Mouse (Mus musculus) spleen, adult 2 months (tissue): Measurements from ENCODE around the gene Wdr20. TPM values are rescaled to one million over a fixed set of nuclear protein-coding genes. Genes with fewer than 3 reads are reported as not detected.
"Not testable (repeated sequence)": the region's sequence is repeated elsewhere in the genome, so short reads cannot be mapped to it uniquely, and the experiment has no call there.

Experiments used
- DNase-seq, 2 experiments: peaks; one replicate each; pipeline versions ENCODE4 v3.0.0 to v3.0.0-alpha.2; 2012 to 2021; ENCODE audit warnings: low spot score in 2 of 2, low read depth in 1 of 2
- H3K27ac ChIP-seq: fragments of 200-500 bp; 2 replicates; pipeline ENCODE4 v1.5.1; 2012; ENCODE audit warnings: low read length, inconsistent platforms; ENCODE audit not compliant: insufficient read depth
- H3K27me3 ChIP-seq: fragments of 200-500 bp; 2 replicates; pipeline ENCODE4 v1.6.1; 2012; ENCODE audit warnings: mild to moderate bottlenecking, moderate library complexity, low read length, inconsistent platforms; ENCODE audit not compliant: control insufficient read depth, insufficient read depth
- H3K36me3 ChIP-seq: fragments of 200-500 bp; 2 replicates; pipeline ENCODE4 v1.6.1; 2012; ENCODE audit warnings: mild to moderate bottlenecking, low read length, inconsistent platforms; ENCODE audit not compliant: control insufficient read depth, insufficient read depth
- H3K4me1 ChIP-seq: fragments of 200-500 bp; 2 replicates; pipeline ENCODE4 v1.6.1; 2011; ENCODE audit warnings: inconsistent platforms; ENCODE audit not compliant: control insufficient read depth, insufficient read depth, insufficient read length
- H3K4me3 ChIP-seq: fragments of 200-500 bp; 2 replicates; pipeline ENCODE4 v1.5.1; 2011; ENCODE audit warnings: mild to moderate bottlenecking, inconsistent platforms; ENCODE audit not compliant: insufficient read depth, insufficient read length; ENCODE audit errors: extremely low read depth
- CTCF ChIP-seq: fragments of 200-500 bp; IDR thresholded peaks from 2 replicates; pipeline ENCODE4 v1.5.1; 2011; ENCODE audit warnings: mild to moderate bottlenecking, inconsistent platforms; ENCODE audit not compliant: insufficient read depth, insufficient read length, insufficient replicate concordance; ENCODE audit errors: extremely low read depth
- POLR2A ChIP-seq: fragments of 200-500 bp; IDR thresholded peaks from 2 replicates; pipeline ENCODE4 v1.6.1; 2011; ENCODE audit warnings: low read depth, low read length, inconsistent platforms
- WGBS: fragments of 180-500 bp; shearing (Covaris S2); methylation state at CpG from one replicate; pipeline ENCODE4 v1.1.7; 2018; 5-methylcytosine and 5-hydroxymethylcytosine counted together
- polyA plus RNA-seq: library from polyadenylated mRNA; depleted of rRNA; stranded (reverse); fragments of >200 nt; gene quantifications from 2 replicates; pipeline ENCODE4 v1.2.3, GENCODE M21; 2012

Wdr20 gene
- polyA plus RNA-seq, 1 experiment, result 11.4 TPM

DNA sequence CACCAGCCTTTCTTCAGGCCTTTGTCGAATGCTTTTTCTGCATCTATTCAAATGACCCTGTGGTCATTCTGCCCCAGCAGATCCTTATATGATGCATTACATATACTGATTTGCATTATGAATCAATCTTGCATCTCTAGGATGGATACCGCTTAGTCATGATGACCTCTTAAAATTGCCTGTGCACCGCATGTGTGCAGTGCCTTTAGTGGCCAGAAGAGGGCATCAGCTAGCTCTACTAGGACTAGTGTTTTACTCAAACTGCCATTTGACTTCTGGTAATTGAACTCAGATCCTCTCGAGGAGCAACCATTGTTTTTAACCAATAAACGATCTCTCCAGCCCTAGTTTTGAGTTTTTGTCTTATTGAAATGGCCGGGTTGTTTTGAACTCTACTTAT lies 24.0 kb upstream of the Wdr20 start:
- no peak for DNase-seq
- no peaks in the 10 kb centered on the region for H3K4me1 ChIP-seq
- TF ChIP-seq CTCF (no peak), POLR2A (no peak)
- WGBS, result 94% methylated on average over 6 of the region's 6 CpGs
- no peaks in the 10 kb centered on the region for H3K36me3 ChIP-seq
- H3K27ac ChIP-seq, result no peak overlapping the region
- H3K4me3 ChIP-seq, result no peak overlapping the region
- H3K27me3 ChIP-seq, result no peaks in the 10 kb centered on the region

DNA sequence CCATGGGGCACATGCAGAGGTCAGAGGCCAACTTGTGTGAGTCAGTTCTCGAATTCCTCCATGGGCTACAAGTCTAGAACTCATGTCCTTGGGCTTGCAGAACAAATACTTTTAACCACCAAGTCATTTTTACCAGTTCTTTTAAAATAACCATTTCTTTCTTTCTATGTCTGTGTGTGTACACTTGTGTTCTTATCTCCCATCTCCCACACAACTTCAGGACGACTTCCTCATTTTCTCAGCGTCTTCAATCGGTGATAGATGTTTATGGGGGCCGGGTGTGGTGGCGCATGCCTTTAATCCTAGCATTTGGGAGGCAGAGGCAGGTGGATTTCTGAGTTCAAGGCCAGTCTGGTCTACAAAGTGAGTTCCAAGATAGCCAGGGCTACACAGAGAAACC lies 23.5 kb upstream of the Wdr20 start:
- Histone ChIP-seq H3K4me1 (no peaks in the 10 kb centered on the region), H3K27me3 (no peaks in the 10 kb centered on the region), H3K27ac (no peak overlapping the region), H3K36me3 (no peaks in the 10 kb centered on the region), H3K4me3 (no peak overlapping the region)
- DNase-seq, result no peak
- no peak for TF ChIP-seq POLR2A
- TF ChIP-seq CTCF, result no peak
- WGBS, result 44% methylated on average over 6 of the region's 6 CpGs

DNA sequence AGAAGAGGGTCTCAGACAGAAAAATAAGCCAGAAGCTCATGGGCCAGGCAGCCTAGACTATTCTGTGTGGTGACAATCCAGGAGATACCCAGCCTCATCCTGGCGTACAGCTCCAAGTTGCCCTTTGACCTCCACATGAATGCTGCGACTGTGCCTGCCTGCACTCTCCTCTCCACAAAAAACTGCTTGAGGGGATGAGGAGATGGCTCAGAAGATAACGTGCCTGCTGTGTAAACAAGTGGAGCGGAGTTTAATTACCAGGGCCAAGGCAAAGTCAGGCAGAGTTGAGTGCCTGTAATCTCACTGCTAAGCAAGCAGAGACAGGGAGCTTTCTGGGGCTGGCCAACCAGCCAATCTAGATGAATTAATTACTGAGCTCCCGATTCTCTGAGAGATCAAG lies 21.7 kb upstream of the Wdr20 start:
- Histone ChIP-seq H3K27me3 (no peaks in the 10 kb centered on the region), H3K27ac (no peak overlapping the region), H3K4me1 (no peaks in the 10 kb centered on the region), H3K4me3 (no peak overlapping the region), H3K36me3 (no peaks in the 10 kb centered on the region)
- TF ChIP-seq CTCF, result no peak
- no peak for TF ChIP-seq POLR2A
- no peak for DNase-seq
- WGBS, result 76% methylated on average over 5 of the region's 5 CpGs

DNA sequence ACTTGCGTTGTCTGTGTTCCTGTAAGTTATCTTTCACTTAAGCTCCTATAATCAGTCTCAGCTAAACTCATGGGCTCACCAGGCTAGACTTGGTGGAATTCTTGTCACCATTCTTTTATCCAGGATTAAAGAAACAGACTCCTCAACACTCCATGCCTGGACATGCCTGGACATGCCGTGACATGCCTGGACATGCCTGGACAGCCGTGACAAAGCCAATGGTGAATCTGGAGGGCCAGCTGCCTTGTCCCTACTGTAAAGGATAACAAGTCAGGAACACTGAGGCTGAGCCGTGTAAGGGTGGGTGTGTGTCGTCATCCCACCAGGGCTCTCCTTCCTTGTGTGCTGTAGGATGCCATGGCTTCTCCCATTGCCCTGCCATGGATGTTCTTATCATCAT lies 12.7 kb upstream of the Wdr20 start:
- 95% methylated on average over 5 of the region's 5 CpGs for WGBS
- no peak overlapping the region for H3K4me3 ChIP-seq
- TF ChIP-seq POLR2A (no peak), CTCF (no peak)
- no peaks in the 10 kb centered on the region for H3K27me3 ChIP-seq
- no peaks in the 10 kb centered on the region for H3K36me3 ChIP-seq
- no peak overlapping the region for H3K27ac ChIP-seq
- no peaks in the 10 kb centered on the region for H3K4me1 ChIP-seq
- DNase-seq, result no peak

DNA sequence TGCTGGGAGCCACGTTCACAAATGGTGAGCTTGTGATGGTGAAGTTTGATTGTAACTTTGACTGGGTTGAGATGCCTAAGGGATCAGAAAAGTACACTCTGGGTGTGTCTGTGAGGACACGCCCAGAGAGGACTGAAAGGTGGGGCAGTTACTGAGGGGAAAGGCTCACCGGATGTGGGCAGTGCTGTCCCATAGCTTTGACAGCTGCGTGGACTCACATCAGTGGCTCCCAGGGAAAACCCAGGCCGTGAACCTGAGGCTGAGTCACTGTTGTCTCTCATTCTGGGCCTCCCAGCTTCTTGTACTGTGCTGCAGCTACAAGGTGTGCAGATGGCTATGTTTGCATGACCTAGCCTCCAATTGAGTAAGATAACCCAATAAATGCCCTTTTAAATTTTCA lies 12.3 kb upstream of the Wdr20 start:
- H3K36me3 ChIP-seq, result no peaks in the 10 kb centered on the region
- no peak for DNase-seq
- H3K4me3 ChIP-seq, result no peak overlapping the region
- TF ChIP-seq POLR2A (no peak), CTCF (no peak)
- no peaks in the 10 kb centered on the region for H3K4me1 ChIP-seq
- WGBS, result 70% methylated on average over 5 of the region's 5 CpGs
- H3K27me3 ChIP-seq, result no peaks in the 10 kb centered on the region
- no peak overlapping the region for H3K27ac ChIP-seq

DNA sequence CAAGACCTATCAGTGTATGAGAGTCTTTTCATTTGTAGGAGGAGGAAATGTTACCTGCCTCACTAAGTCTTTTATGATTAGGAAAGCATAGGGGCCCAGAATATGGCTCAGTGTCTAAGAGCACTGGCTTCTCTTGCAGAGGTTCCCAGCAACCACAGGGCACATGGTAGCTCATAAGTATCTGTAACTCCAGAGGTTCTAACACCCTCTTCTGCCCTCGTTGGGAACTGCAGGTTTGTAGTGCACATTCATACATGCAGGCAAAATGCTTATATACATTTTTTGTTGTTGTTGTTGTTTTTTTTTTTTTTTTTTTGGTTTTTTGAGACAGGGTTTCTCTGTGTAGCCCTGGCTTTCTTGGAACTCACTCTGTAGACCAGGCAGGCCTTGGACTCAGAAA lies 11.3 kb upstream of the Wdr20 start:
- Histone ChIP-seq H3K36me3 (no peaks in the 10 kb centered on the region), H3K4me3 (no peak overlapping the region), H3K27me3 (no peaks in the 10 kb centered on the region), H3K4me1 (no peaks in the 10 kb centered on the region), H3K27ac (no peak overlapping the region)
- DNase-seq, result no peak
- WGBS, result 69% methylated on average over 1 of the region's 1 CpGs
- TF ChIP-seq CTCF (no peak), POLR2A (no peak)

DNA sequence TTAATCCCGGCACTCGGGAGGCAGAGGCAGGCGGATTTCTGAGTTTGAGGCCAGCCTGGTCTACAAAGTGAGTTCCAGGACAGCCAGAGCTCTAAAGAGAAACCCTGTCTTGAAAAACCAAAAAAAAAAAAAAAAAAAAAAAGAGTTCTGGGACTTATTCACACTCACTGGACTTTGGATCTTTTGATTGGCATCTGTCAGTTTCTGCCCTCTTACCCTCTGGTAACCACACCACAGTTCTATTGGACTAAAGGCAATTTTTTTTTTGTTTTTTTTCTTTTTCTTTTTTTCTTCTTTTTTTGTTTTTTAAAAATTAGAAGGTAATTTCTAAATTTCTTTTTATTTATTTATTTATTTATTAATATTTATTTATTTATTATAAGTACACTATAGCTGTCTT lies 4.5 kb upstream of the Wdr20 start:
- not testable (repeated sequence) for H3K4me1 ChIP-seq, DNase-seq, H3K27ac ChIP-seq, H3K4me3 ChIP-seq, H3K36me3 ChIP-seq, H3K27me3 ChIP-seq
- WGBS, result 94% methylated on average over 3 of the region's 3 CpGs

DNA sequence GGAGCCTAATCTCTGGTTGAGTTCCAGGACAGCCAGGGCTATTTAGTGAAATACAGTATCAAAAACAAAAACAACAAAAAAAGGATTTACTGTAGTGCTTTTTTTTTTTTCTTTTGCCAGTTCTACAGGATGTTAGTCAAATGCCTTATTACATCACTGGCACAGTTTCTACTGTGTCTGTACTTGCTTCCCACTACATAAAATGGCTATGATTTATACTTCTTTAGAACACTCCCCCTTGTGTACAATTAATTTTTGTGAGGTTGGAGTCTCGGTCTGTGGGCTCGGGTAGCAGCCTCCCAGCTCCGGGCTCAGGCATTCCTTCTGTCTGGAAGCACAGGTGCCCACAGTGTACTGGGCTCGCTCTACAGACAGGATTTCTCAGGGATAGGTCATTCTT lies 1.1 kb upstream of the Wdr20 start:
- no peak for DNase-seq
- Histone ChIP-seq H3K27ac (no peak overlapping the region), H3K4me1 (peaks cover 7% of the 10 kb centered on the region; the same call in 1 of the 2 replicates), H3K27me3 (no peaks in the 10 kb centered on the region), H3K4me3 (no peak overlapping the region), H3K36me3 (no peaks in the 10 kb centered on the region)
- 6% methylated on average over 4 of the region's 4 CpGs for WGBS
- no peak for TF ChIP-seq CTCF
- no peak for TF ChIP-seq POLR2A
